ENCODE assay signal across 13 mouse cellular contexts in the genomic region with DNA sequence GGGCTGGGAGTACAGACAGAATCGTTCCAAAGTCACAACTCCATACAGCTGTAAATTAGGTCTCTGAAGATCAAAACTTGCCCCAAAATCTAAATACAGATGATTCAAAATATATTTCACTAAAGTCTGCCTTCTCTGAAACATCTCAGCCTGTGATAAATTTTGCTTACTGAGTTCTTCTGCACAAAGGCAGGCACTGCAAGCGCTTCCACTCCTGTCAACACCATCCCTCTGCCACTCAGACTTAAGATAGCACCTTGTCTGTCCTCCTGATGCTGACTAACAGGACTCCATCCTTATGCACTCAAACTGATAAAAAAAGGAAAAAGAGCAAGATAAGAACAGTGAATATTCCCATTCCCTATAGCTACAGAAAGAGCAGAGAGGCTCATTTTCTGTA.
"Had no signal": no experiment of that assay in that cellular context is flagged by ENCODE, and none has a peak within 500 bp of the region (broad histone marks: within the 10 kb centered on the region; RNA-seq: fewer than 3 reads in every experiment).

No protein-coding gene starts in this region.

- H3K27me3 ChIP-seq: limb, embryonic 12.5 days; midbrain, embryonic 13.5 days had no signal

- DNase-seq: kidney, adult 11 months; kidney, adult 9 months; kidney, postnatal 36 days; layer of hippocampus, adult 9-11 months; lung, embryonic 14.5 days; lung, postnatal 10 days; right cerebral cortex, postnatal 14 days; thymus, adult 18-20 months; thymus, postnatal 14 days had no signal

- H3K27ac ChIP-seq: kidney, postnatal 0 days; limb, embryonic 12.5 days; macrophage; midbrain, embryonic 13.5 days had no signal

- H3K4me2 ChIP-seq: limb, embryonic 12.5 days; lung, embryonic 14.5 days; midbrain, embryonic 13.5 days had no signal

- H3K9ac ChIP-seq: limb, embryonic 12.5 days; lung, embryonic 14.5 days; midbrain, embryonic 13.5 days had no signal

- H3K9me3 ChIP-seq: midbrain, embryonic 13.5 days had no signal

- H3K4me3 ChIP-seq: limb, embryonic 12.5 days; midbrain, embryonic 13.5 days had no signal

- ATAC-seq: midbrain, embryonic 13.5 days had no signal
